Mouse (Mus musculus): ENCODE results near the gene Ctrl.

The Ctrl gene

DNA sequence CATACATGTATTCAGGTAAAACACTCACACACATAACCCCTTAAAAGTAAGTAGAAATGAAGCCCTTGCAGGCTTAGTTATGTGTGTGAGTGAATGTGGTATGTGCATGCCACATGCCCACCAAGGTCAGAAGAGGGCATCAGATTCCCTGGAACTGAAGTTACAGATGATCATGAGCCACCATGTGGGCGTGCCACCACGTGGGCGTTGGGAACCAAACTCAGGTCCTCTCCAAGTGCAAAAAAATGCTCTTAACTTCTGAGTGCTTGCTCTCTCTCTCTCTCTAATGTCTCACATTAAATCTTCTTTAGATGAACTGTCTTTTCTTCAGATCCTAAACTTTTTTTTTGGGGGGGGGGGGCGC, 4.6 kb upstream of the Ctrl start, which contains the start of gene Psmb10:
Psmb10 (minus strand) TSS at position 139 of the 364 bp plus-strand sequence.
- DNase-seq (ENCODE audit: low read depth, low spot score), result no peak

DNA sequence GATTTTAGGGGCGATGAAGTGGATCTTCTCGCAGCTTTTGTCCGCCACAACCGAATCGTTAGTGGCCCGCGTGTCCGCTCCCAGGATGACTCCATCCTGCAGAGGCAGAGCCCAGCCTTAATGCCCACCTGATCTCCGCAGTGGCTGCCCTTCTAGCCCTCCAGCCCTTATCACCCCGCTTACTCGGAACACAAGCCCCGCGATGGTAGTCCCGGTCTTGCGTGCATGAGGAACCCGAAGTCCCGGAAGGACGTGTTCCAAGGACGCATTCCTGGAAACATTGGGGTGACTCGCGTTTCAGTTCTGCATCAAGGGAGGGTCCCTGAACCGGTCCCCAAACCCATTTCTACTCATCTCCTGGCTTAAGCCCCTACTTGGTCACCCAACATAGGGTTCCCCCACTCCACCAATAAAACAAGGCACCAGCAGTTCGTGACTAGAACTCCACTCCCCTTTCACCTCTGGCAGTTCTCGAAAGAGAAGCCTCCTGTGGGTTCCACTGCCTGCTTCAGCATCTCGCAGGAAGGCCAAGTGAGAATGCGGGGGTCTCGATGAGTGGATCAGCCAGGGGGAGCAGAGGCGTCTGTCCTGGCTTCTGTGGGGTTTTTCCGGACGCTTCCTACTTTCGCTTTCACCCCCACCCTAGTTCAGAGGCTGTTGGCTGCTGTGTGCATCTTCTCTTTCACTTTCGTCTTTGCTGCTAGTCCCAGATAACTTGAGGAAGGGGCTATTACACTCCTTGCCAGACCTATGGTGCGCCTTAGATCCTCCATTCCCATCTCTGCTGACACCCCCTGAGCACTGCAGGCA, 4.0 kb upstream of the Ctrl start:
- no peak for DNase-seq (ENCODE audit: low read depth, low spot score)

DNA sequence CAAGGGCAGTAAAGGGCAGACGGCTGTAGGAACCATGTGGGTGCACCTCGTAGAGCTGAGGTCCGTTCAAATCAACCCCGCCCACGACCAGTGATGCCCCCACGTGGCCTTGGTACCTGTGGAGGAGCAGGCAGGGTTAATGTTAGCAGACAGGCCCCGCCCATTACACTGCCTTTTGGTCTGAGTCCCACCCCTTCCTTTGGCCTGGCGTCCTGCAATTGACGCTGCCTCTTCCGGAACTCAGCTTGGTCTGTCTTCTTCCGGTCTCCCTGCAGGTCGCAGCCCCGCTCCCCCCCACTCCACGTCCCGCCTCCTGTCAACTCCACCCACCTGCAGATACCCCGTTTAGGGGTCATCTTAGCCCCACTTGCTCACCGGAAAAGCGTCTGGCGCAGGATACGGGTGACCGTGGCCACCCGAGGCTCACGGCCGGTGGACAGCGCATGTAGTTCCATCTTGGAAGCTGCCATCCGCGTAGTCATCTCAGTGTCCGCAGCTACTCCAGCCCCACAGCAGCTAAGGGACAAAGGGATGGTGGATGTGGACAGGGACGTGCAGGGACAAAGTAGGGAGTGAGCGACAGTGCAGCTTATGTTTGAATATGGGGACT, 3.3 kb upstream of the Ctrl start:
- DNase-seq (ENCODE audit: low read depth, low spot score), result peak; percentile 89

DNA sequence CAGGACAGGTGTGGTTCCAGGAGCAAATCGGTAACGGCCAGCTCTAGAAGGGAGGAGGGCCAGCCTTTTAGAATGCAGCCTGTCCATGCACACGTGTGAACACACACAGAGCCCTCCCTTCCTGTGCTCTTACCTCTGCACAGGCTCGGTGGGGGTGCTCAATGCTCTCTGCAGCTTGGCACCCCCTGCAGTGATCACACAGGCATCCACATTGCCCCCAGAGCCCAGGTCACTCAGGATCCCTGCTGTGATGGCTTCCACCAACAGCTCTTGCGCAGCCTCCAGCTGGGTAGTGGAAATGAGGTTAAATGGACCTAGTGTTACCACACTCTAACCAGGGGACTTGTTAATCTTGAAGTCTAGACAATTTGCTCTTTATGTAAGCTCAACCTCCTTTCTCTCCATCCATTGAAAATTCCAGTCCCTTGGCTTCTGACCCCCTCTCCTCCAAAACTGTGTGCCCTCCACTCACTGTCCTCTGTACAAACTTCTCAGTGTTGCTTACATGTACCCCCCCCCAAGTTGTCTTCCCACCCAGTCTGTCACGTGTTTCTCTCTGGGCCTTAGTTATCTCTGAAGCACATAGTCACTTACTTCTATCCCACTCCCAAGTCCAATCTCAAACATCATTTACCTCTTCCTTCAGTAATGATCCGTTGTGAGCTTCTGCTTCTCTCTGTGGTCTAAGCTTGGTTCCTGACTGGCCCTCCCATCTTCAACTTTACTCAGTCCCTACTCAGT, 2.4 kb upstream of the Ctrl start:
- DNase-seq (ENCODE audit: low read depth, low spot score), result no peak

DNA sequence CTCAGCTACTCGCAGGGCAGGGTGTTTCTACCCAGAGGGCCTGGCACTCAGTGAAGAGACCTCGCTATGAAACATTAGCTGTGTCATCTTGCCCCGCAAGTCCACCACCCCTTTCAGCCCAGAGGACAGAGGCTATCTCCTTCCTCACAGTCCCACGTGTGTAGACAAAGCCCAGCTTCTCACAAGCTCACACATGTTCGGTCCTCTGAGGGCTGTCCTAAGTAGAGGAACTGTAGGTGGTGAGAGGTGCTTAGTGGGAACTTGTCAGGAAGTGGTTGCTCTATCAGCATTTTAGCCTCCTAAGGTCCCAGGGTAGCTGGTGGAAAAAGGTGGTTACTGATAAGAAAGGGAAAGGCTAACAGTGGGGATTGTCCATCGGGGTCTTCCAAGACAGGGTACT, 1.4 kb upstream of the Ctrl start:
- DNase-seq (ENCODE audit: low read depth, low spot score), result no peak

DNA sequence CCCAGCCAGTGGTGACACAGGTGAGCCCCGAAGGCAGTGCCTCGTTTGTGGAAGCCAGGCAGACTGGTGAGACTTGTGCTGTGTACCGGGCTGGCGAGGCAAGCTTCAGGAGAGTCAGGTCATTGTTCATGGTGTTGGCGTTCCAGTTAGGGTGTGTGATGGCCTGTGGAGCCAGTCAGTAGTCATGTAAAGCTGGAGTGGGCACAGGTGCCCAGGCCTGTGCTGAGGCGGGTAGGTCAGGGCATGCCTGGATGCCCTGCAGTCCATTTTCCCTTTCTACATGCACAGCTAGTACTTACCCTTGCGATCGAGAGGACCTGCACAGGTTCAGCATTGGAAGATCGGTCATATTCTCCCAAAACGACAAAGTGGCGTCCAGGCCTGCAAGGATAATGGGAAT, 1.1 kb downstream of the Ctrl start:
- no peak for DNase-seq (ENCODE audit: low read depth, low spot score)

DNA sequence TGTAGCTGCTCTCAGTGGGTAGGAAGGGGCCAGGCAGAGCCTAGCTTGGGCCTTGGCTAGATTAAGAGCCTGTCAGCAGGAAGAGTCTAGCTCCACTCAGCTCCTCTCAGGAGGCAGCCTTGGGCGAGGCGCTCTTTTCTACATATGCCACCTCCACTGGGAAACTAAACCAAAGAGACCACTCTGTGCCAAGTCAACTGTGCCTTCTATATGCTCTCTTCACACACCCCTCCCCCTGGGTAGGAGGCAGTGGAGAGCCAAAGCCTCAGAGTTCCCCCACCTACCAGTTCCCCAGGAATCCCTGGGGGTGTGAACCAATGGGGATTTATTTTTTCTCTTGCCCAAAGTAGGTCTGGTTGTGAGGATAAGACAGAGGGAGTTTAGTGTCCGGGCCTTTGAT, 2.4 kb downstream of the Ctrl start:
- DNase-seq (ENCODE audit: low read depth, low spot score), result peak; percentile 81

DNA sequence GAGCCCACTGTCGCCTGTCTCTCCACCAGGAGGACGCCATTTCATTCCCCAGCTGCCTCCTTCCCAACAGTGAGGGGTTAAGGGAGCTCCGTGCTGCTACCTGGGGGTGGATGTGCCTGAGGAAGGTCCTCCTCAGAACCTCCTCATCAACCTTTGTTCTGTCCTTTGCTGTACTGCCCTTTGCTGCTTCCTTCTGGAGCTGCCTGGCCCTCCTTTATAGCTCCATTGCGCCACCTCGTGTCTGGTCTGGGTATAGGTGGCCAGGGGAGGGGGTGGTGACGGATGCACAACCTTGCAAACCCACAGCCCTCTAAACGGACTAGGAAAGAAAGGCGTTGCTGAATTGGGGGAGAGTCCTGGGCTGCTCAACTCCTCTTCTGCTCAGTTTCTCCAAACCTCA, 3.1 kb downstream of the Ctrl start:
- DNase-seq (ENCODE audit: low read depth, low spot score), result no peak

DNA sequence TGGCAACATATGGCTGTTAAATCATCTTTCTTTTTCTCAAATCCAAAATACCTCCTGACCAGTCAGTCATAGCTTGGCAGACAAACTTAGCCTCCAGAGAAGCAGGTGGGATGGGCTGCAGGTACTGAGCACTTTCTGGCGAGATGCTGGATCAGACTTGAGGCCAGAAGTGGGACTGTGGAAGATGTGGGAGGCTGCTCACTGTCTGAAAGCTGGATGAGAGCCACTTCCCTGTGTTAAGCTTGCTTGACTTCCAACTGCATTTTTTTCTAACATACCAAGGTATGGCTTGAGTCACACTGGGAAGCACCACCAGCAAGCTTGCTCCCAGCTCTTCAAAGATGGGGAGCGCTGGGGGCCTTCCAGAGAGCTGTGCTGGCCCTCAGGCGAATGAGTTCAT, 8.5 kb downstream of the Ctrl start:
- DNase-seq (ENCODE audit: low read depth, low spot score), result no peak

DNA sequence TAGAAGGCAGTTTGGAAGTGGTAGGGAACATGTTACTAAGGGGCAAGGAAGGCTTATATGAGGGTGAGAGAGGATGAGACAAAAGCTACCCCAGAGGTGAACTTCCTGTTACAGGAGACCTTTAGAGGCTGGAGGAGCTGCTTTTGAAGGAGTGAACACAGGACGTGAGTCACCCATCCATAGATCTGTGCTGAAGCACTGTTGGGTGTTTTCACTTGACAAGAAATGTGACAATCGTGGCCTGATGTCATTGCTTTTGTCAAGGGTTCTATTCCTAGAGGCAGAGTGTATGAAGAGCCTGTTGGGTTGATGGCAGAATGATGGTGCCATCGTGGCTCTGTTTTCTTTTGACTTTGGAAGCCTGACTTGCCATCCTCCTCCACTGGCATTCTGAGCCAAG, 14.3 kb downstream of the Ctrl start:
- no peak for DNase-seq (ENCODE audit: low read depth, low spot score)

DNA sequence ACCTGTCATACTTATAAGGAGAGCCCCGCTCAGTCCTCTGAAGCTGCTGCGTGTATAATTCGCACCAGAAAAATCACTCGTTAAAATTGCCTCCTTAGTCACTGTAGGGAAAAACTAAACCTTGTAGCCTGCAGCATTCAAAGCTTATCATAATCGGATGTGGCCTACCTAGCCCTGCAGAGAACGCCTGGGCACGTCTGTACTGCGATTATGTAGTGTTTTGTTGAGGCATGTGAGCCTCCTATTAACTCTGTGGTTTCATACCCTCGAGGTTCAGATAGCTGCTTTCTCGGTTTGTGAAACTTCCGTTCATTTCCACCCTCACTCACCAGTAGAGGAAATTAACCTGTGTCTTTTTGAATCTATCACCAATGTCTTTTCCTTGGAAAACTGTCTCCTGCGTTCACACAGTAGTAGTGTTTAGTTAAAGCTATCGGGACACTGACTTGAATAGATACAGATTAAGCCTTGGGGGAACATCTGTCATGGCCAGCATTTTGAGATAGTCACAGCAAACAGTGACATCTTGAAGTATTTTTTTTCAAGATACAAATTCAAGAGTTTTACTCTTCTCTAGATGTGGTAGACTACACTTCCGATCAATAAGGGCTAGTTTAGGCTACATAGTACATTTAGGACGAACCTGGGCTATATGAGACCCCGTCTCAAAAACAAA, 32.6 kb downstream of the Ctrl start:
- no peak for DNase-seq (ENCODE audit: low read depth, low spot score)

DNA sequence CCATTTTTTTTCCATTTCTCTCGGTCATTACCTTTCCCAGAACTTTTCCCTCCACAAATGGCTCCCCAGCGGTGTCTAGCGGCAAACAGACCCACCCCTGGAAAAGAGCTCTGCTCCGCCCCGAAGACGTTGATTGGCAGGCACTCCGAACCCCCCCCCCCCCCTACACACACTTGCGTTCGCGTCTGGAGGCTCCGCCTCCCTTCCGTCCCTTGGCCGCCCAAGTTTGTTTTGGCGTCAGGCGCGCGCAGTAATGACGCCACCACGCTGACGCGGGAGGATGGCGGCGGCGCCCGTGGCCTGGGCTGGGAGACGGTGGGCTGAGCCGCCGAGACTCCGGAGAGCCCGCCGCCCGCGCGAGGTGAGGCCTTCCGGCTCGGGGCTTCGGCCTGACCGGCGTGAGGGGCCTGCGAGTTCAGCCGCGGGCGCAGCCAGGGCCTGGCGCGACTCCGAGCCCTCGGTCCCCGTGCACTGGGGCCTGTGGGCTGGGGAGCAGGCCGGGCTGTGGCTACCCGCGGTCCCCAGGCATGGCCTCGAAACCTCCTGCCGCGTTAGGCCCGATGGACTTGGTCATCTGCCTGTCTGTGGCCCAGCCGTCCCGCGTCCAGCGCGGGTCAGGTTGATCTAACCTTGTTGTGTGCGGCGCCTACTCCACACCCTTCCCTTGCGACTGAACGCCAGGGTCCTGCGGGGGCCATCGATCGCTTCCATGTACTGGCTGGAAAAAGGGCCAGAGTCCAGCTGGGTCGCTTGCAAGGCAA, 33.3 kb downstream of the Ctrl start, which contains the start of gene Pskh1:
Pskh1 (plus strand) TSS at position 262 of the 761 bp plus-strand sequence.
- DNase-seq (ENCODE audit: low read depth, low spot score), result peak; percentile 87

DNA sequence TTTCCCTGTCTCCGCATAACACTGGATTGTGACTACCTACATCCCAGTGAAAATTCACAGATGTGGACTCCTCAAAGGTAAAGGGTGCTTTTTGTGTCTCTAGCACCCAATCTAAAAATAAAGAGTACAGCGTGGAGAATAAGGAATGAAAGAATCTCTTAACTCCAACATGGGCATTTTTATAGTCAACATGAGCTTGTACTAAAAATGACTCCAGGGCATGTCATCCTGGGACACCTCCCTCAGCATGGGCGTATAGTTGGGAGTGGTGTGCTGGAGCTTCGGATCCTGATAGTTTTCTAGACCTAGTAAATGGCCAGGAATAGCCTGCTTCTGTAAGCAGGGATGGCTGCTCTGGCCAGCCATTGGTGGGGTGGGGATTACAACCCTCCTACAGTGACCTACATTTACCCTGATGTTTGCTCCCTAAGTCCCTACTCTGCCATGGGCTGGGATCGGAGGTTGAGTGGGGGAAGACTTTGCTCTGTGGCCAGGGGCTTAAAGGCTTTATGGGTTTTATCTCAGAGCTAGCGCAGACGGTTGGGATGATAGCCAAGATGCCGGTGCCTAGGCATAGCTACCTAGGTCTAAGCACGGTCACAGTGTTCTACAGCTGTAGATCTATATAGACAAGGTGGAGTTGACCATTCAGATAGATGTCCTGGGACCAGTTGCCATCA, 35.7 kb downstream of the Ctrl start:
- DNase-seq (ENCODE audit: low read depth, low spot score), result no peak

DNA sequence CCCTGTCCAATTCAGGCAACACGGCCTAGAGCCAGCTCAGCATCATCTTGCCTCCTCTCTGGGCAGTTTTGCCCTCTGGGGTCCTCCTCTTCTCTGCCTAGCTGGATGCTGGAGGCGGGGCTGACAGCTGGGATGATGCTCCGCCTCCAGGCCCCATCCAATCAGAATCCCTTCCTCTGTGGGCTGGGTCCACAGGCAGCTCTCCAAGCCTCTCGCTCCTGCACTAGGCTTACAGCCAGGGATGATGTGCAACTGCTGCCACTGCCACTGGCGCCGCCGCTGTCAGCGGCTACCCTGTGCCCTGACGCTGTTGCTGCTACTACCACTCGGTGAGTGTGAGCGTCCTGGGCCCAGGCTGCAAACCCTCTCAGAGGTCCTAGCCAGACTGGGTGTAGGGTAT, 40.3 kb downstream of the Ctrl start, which contains the start of gene Nrn1l:
Nrn1l (plus strand) TSS at position 229 of the 400 bp plus-strand sequence.
- no peak for DNase-seq (ENCODE audit: low read depth, low spot score)

DNA sequence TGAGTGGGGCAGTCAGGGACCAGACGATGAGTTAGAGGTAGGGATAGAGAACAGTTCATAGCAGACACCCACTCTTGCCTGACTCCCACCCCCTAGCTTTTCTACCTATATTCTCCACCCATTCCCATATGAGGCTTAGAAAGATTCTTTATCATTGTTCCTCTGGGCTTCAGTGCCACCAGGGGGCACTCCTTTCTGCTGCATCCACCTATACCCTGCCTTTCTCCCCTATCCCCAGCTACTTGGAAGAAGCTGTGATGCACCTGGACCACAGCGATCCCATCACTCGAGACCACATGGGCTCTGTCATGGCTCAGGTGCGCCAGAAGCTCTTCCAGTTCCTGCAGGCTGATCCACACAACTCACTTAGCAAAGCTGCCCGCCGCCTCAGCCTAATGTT, 41.2 kb downstream of the Ctrl start:
- no peak for DNase-seq (ENCODE audit: low read depth, low spot score)

DNA sequence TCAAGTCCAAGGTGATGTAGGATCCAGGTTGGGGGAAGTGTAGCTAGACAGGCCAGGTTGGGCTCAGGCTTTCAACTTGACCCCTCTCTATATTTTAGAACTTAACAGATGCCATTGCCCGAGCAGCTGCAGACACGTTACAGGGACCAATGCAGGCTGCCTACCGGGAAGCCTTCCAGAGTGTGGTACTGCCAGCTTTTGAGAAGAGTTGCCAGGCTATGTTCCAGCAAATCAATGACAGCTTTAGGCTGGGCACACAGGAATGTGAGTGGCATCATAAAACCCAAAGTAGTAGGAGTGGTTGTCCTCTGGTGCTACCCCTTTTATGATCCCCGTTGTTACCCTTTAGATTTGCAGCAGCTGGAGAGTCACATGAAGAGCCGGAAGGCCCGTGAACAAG, 42.8 kb downstream of the Ctrl start:
- DNase-seq (ENCODE audit: low read depth, low spot score), result no peak

DNA sequence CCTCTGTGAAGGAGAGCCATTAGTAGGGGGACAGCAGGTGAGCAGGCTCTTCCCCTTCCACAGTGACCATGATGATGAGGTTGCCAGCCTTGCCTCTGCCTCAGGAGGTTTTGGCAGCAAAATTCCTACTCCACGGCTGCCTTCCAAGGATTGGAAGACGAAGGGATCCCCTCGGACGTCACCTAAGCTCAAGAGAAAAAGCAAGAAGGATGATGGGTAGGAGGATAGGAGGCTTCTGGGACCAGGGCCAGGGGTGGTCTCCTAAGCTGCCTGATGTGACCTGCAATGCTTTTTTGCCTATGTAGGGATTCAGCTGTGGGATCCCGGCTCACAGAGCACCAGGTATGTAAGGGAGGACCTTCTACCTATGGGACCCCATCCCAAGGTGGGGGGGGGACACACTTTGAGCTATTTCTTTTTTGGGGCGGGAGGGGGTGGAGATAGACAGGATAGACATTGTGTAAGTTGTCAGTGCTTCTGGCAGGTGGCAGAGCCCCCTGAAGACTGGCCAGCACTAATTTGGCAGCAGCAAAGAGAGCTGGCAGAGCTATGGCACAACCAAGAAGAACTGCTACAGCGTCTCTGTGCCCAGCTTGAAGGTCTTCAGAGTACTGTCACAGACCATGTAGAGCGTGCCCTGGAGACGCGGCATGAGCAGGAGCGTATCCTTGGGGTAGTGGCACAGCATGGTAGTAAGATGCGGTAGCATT, 43.8 kb downstream of the Ctrl start:
- DNase-seq (ENCODE audit: low read depth, low spot score), result no peak
